Mouse (Mus musculus) lung, postnatal 25 days (tissue): ENCODE results near the gene 2810408A11Rik.
A peak's percentile ranks its signal among the peaks of the same experiment; 100 is the strongest.
"Not testable (repeated sequence)": the region's sequence is repeated elsewhere in the genome, so short reads cannot be mapped to it uniquely, and the experiment has no call there.

Experiments
- DNase-seq: peaks from one replicate; pipeline ENCODE4 v3.0.0; 2022; ENCODE audit warnings: low spot score

The 2810408A11Rik gene

DNA sequence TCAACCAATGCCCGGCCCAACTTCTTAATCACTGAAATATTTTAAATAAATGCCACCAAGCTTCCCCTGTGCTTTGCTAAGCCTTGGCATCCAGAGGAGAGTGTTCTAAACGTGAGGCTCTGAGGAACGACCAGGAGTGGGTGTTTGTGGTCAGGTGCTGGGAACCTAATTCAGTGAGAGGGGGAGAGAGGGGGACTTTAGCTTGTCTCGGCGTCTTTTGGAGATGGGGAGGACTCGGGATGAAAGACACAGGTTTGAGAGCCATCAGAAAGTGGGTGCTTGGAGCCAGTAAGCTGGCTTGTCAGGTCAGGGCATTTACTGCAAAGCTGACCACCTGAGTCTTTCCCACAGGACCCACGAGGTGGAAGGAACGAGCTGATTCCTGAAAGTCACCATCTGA is 31.0 kb upstream of the 2810408A11Rik start:
- DNase-seq, result no peak

DNA sequence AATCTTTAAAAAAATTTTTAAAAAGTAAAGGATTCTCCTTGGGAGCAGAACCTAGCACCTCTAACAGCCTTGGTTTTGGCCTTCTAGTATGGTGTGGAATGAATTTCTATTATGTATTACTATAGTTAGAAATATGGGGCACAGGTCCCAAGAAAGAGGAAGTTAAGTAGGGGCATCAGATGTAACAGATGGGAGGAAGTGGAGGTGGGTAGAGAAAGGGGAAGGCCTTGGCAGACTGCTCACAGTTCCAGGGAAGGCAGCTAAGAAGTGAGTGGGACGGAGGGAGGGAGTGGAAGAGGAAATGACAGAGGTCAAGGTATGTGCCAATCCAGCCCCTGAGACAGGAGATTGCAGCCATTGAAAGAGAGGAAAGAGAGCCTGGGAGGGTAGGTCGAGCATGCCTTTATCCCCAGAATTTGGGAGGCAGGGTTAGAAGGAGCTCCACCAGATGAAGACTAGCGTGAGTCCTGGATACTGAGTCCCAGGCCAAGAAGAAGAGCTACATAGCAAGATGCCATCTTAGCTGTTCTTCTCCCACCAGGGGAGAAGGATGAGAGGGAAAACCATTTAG is 30.3 kb upstream of the 2810408A11Rik start:
- peak; percentile 55 for DNase-seq

DNA sequence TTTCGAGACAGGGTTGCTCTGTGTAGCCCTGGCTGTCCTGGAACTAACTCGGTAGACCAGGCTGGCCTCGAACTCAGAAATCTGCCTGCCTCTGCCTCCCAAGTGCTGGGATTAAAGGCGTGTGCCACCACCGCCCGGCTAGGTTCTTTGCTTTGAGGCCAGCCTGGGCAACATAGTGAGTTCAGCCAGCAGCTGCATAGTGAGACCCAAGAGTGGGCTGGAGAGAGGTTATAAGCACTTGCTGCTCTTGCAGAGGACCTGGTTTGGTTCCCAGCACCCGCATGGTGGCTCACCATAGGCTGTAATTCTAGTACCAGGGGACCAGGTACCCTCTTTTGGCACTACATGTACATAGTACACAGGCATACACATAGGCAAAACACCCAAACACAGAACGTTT is 29.4 kb upstream of the 2810408A11Rik start:
- not testable (repeated sequence) for DNase-seq

DNA sequence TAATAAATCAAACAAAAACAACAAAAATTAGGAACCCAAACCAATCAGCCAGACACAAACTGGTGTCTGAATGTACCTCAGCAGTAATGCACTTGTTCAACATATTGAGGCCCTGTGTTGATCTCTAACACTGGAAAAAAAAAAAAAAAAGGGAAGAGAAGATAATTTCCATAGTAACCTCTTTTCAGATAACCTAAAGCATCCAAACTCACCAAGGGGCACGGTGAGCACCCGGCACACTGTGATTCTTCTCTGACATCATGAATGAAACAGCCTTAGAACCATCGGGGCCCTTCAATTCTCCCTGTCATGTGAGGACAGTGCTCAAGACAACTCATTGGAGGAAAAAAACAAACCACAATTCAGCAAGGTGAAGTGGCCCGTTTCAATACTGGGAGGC is 28.9 kb upstream of the 2810408A11Rik start:
- DNase-seq, result no peak

DNA sequence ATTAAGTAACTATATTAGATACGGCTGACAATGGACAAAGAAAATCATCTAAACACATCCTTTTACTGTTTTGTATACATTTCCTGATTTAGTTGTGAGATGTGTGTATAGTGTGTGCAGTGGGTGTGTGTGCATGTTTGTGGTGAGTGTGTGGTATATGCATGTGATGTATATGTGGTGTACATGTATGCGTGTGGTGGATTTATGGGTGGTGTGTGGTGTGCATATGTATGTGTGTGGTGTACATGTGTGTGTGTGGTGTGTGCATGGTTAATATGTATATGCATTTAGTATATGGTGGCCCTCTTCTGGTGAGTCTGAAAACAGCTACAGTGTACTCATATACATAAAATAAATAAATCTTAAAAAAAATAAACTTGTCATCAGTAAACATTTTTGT is 26.7 kb upstream of the 2810408A11Rik start:
- no peak for DNase-seq

DNA sequence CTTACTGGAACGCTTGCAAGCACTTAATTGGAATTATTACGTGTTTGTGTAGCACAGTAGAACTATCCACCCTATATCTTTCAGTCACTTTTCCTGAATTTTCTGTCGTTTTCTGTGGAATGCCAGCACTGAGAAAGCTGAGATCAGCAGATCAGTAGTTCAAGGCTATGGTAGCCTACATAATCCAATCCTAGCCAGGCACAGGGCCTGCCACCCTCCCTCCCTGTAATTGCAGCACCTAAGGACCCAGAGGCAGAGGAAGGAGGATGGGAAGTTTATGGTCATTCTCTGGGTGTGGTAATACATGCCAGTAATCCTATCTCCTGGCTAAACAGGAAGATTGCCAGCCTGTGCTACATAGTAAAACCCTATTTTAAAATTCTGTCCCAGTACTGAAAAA is 22.0 kb upstream of the 2810408A11Rik start:
- no peak for DNase-seq

DNA sequence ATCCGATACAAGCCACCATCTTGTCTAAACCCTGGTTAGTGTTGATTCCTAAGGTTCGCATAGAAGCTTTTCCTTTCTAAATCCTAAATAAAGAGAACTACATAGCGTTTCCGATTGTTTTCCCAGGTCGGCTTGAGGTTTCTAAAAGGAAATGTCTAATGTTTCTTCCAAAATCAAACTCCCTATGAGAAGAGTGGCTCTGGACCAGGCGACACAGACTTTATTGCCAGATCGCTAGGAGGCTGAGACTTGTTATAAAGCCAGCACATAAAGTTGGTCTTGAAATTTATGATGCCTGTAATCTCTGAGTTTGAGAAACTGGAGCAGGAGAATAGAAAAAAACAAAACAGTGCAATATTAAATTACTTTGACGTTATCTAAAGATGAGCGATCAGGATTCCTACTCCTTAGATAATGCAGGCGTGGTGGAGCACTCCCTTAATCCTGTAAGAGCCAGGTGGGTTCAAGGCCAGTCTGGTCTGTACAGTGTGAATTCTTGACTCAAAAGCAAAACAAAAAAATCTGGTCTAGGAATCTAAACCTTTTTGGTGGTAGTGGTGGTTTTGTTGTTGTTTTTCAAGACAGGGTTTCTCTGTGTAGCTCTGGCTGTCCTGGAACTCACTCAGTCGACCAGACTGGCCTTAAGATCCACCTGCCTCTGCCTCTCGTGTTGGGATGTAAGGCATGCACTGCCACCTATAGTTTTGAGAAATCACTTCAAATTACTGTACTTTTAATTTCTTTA is 21.4 kb upstream of the 2810408A11Rik start:
- no peak for DNase-seq

DNA sequence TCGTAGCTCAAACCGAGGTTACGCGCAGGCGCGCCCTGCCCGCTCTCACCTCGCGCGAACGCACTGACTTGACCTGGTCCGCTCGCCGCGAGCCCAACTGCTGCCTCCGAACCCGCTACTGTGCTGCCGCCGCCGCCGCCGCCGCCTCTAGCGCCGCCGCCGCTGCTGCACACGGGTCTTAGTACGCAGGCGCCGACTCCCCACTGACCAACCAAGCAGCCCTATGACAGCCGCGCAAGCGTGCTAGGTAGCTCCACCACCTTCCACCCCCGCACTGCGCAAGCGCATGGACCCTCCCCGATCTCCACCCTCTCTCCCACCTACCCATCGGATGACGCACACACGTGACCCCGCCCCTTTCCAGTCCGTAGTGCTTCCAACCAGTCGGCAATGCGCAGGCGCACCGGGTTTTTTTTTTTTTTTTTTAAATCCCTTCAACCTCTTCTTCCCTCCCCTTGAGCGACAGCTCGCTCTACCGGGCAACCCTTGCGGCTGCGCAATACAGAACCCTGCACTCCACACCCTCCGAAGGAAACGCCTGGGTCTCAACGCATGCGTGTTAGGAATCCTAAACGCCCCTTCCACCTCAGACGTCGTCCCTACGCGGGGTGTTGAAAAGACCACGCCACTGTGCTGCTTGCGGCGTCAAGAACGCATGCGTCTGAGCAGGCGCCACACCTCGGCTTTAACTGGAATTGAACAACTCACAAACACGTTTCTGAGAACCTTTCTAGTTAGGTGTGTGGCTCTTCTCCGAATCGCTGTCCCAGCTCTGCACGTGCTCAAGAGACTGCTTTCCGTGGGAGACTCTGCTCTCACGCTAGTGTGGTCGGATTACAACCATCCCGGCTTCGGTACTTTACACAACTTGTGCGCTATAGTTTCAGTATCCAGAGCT is 20.6 kb upstream of the 2810408A11Rik start, which contains the start of gene Eif5a:
Gene Eif5a (minus strand): TSS at position 845 of the 898 bp plus-strand sequence.
- peak; percentile 100 for DNase-seq

DNA sequence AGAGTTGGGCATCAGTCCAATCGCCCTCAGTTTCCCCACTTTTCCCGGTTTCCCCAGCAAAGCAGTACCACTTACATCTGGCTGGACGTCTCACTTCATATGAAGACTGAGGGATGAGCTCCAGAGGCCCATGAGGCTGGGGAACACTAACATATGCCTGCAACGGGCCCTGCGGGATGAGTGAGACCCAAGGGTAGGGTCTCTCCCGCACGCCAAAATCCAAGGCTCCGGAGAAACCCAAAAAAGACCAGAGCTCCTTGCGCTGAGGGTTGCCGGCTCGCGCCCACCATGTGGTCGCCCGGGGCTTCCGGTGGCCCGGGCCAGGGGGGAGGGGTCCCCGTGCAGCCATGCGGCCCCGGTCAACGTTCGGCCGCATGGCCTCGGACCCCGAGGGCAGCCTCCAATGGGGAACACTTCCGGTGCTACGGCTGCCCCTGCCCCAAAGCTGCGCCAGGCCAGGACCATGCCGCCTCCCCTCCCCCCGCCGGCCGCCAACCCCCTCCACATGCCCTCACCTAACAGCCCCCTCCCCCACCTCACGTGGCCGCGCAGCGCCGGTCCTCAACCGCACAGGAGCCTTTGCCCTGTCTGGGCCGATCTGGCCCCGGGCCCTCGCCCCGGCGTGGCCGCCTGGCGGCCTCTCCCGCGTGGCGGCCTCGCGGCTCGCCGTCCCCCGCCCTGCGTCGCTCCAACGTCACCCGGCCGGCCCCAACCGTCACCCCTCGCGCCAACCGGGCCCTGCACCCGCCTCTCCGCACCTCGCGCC is 19.7 kb upstream of the 2810408A11Rik start:
- no peak for DNase-seq

DNA sequence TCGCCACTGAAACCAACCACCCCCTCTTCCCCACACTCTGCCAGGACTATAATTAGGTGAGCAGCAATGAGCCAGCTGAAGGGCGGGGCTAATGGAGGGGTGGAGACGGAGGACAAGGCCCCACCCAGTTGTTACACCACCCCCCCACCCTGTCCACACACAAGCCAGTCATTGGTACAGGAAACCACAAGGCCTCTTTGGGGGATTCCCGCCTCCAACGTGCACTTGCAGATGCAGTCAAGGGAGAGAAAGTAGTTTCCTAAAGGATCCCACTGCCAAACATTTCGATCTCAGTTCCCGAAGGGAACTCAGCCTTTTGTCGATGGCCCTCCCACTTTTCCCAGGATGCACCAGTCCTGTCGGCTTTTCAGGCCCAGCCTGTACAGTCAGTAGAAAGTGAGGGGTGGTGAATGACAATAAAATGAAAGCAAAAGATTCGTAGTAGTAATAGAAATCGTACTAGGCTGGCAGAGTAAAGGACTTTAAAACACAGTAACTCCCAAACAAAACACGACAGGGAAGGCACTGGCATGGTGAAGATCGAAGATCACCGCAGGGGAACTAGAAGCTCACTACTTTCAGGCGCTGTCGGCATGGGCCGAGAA is 19.0 kb upstream of the 2810408A11Rik start:
- DNase-seq, result peak; percentile 85

DNA sequence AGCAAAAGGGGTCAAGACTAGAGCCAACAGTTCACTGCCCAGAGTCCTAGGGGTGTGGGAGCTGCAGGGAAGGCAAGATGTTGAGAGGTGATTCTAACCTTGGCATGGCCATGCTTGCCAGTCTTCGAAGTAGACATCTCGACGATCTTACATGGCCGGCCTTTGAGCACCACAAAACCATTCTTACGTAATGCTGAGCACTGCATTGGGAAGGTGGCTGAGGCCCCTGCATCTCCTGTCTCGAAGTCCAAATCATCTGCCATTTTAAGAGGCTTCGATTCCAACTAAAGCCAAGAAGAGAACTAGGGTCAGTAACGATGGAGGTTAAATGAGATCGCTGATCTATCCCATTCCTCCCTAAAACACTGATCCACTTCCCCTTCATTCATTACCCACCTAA is 18.3 kb upstream of the 2810408A11Rik start:
- DNase-seq, result no peak

DNA sequence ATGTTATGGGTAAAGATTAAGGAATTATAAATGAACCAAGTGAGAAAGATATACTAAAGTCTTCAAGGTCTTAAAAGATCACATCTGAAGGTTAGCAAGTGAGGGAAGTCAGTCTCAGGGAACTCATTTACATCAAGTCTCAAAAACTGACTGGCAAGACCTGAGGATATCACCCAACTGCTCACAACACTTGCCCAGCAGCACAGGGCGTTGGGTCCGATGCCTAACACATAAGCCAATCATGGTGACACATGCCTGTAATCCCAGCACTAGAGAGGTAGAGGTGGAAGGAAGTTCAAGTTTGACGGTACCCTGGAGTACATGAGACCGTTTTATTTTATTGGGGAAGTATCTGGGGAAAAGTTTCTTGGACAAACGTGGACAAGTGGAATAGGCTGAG is 17.3 kb upstream of the 2810408A11Rik start:
- DNase-seq, result no peak

DNA sequence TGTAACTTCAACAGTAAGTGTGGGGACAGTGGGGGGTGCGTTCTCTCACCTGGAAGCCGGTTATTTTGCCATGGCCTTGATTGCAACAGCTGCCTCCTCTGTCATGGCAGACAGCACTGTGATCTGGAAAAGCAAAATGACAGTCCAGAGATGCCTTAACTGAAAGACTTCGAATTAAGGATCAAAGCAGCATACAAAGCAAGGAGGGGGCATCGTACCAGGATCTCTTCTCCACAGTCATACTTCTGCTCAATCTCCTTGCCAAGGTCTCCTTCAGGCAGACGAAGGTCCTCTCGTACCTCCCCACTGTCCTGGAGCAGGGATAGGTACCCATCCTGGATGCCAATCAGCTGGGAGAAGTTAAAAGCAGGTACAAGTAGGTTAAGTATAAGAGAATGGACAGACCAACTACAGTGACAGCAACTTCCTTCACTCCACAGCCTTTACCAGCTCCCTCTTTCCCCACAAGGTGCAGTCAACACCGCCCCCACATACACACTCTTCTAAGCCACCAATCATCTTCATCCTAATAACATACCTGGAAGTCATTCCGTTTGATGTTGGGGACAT is 16.7 kb upstream of the 2810408A11Rik start:
- no peak for DNase-seq

DNA sequence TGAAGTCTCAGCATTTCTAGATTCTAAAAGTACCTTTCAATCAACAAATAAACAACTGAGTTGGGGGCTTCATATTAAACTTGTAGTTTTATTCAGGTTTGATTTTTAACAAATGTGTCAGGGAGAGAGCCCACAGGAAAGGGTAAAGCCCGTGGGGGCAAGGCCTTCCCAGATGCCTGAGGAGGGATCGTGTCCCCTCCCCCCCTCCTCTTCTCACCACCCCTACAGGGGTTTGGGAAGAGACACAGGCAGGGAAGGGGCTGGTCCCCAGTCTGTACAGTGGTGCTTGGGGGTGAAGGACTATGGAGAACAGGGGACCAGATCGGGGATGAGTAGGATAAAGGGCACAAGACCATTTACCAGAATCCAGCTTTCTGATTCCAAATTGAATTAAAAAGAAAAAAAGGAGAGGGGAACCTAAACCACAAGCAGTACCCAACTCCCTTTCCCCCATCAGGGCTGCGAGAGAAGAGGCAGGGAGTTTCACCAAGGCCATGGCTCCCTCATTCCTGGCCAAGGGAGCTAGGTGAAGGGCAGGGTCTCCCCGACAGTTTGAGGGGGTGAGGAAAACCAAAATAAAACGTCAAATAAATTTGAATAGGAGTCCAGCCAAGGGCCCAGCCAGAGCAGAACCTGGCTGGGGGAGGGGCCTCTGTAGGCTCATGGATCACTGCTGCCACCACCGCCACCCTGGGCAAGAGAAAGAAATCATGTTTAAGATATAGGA is 16.0 kb upstream of the 2810408A11Rik start:
- not testable (repeated sequence) for DNase-seq

DNA sequence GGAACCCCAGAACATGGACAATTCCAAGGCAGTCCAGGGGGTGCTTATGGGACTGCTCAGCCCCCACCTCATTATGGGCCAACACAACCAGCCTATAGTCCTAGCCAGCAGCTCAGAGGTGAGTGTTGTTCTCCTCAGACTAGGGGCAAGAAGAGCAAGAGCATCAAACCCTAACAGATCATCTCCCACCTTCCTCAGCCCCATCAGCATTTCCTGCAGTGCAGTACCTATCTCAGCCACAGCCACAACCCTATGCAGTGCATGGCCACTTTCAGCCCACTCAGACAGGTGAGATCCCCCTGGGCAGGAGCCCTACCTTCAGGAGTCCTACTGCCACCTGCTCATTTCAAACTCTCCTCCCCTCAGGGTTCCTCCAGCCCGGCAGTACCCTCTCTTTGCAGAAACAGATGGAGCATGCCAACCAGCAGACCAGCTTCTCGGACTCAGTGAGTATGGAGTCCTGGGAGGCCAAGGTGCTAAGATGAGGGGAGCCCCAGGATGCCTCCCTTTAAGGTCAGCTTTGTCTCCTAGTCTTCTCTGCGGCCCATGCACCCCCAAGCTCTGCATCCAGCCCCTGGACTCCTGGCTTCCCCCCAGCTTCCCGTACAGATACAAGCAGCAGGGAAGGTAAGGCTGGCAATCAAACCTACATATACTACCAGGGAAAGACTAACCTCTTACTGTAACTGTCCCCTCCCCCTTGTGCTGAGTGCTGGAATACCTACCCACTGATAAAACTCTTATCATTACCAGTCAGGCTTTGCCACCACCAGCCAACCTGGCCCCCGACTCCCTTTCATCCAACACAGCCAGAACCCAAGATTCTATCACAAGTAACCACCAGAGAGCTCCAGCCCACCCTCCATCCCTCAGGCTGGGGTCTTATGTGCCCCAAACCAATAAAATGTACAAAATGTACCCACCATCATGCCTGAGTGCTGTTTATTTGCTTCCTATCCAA is 15.2 kb upstream of the 2810408A11Rik start:
- no peak for DNase-seq

DNA sequence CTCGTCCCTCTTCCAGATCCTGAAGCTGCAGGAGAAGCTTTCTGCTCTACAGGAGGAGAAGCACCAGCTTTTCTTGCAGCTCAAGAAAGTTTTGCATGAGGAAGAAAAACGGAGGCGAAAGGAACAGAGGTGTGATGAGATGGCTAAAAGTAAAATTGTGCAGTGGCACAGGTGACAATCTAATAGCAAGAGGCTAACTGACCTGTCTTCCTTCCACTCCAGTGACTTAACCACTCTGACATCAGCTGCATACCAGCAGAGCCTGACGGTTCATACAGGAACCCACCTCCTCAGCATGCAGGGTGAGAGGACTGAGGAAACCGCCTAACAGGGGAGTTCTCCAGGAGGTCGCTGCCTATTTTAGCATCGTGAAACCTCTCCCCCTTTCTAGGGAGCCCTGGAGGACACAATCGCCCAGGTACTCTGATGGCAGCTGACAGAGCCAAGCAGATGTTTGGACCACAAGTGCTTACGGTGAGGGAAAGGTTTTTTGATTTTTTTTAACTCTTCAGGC is 14.2 kb upstream of the 2810408A11Rik start:
- DNase-seq, result no peak

DNA sequence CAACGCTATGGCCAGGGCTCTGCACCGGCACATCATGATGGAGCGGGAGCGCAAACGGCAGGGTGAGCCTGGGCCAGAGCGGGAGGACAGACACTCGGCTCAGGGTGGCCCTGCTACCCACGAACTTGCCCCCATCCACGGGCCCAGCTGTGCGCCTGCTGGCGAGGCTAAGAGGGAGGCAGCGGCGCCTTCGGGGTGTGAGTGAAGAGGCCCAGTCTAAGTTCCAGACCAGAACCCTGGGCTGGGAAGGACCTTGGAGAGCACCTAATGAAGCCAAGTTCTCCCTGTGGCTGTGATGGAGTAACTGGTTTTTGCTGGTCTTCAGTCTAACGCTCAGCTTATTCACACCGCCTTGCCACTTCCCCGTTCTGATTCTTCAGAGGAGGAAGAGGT is 13.6 kb upstream of the 2810408A11Rik start:
- DNase-seq, result no peak

DNA sequence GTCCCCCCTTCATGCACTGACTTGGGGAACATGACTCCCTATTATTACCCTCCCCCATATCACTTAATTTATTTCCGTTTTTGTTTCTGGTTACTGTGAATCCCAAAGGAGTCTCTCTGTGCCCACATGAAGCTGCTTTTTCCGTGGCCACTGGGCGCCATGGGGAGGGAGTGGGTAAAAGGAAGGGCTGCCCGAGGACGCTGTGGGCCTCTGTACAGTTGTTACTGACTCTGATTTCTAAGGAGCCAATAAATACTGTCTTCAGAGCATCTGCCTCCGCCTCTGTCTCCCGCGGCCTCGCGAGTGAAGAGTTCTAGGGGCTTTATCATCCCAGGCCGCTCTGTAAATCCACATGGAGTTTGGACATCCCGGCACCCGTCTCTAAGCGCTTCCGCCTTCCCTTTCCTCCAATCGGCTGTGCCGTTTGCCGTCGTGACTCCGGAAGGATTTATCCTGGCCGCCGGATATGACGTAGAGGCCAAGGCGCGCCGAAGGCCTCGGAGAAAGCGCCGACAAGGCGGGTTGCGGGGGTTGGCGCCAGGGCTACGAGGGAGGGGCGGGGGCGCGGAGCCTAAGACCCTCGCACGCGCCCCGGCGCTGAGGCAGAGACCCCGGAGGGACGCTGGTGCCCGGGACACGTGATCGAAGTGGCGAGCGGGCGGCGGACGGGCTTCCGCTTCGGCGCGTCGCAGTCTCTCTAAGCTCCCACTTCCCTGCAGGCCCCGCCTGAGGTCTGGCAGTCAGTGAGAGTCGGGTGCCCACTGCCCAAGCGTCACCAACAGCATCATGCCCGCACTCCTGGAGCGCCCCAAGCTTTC is 13.0 kb upstream of the 2810408A11Rik start, which contains the start of gene Gps2:
Gene Gps2 (plus strand): TSS at position 335 of the 818 bp plus-strand sequence.
- peak; percentile 94 for DNase-seq
